In genomic region chr19:38396633-38396970, GRCm38 (mm10) we compare ENCODE assay signal across 8 mouse cellular contexts. TPM values are rescaled to one million over a fixed set of nuclear protein-coding genes. Genes with fewer than 3 reads are reported as not detected.
DNase-seq lines count a peak whose midpoint lies in the region; ATAC-seq lines count a peak whose summit lies in the region.

No protein-coding gene starts in this region.

- H3K27me3 ChIP-seq in erythroblast, embryonic 14.5 days (ENCODE audit: control insufficient read depth), result no peaks in the 10 kb centered on the region
- H3K27me3 ChIP-seq in forebrain, embryonic 10.5 days (ENCODE audit: poor library complexity, severe bottlenecking), result no peaks in the 10 kb centered on the region
- no peaks in the 10 kb centered on the region for H3K27me3 ChIP-seq in liver, embryonic 12.5 days (replicated peaks)

- peaks cover 52% of the 10 kb centered on the region for H3K4me1 ChIP-seq in erythroblast, embryonic 14.5 days (ENCODE audit: control insufficient read depth)
- peaks cover 26% of the 10 kb centered on the region for H3K4me1 ChIP-seq in forebrain, embryonic 10.5 days
- H3K4me1 ChIP-seq in liver, embryonic 12.5 days, result peaks cover 48% of the 10 kb centered on the region

- DNase-seq in 416B (ENCODE audit: low read depth), result peak; percentile 16
- peak; percentile 20 for DNase-seq in forebrain, embryonic 10.5 days (ENCODE audit: extremely low spot score, low spot score)
- DNase-seq in adrenal gland, postnatal 14 days, result no peak
- DNase-seq in lung, postnatal 36 days, result no peak
- no peak for DNase-seq in gastrocnemius, postnatal 4 days (ENCODE audit: low spot score in 2 of 2)

- H3K27ac ChIP-seq in forebrain, embryonic 10.5 days, result peak overlapping the region; percentile 92
- 0 out of 2 replicates have a peak overlapping the region, but pooled peaks have one; percentile 10 for H3K27ac ChIP-seq in liver, embryonic 12.5 days

- no peaks in the 10 kb centered on the region for H3K9me3 ChIP-seq in erythroblast, embryonic 14.5 days (ENCODE audit: control insufficient read depth, low read length)
- H3K9me3 ChIP-seq in forebrain, embryonic 10.5 days, result no peaks in the 10 kb centered on the region
- no peaks in the 10 kb centered on the region for H3K9me3 ChIP-seq in liver, embryonic 12.5 days (replicated peaks)

- H3K9ac ChIP-seq in liver, embryonic 12.5 days, result peak overlapping the region; percentile 90

- H3K4me2 ChIP-seq in liver, embryonic 12.5 days, result peak overlapping the region; percentile 93

- peak overlapping the region; percentile 91 for H3K4me3 ChIP-seq in erythroblast, embryonic 14.5 days (replicated peaks)
- peak overlapping the region; percentile 82 for H3K4me3 ChIP-seq in forebrain, embryonic 10.5 days
- peak overlapping the region; percentile 79 for H3K4me3 ChIP-seq in liver, embryonic 12.5 days

- no peak for ATAC-seq in erythroblast, adult 5-6 weeks (replicated peaks; ENCODE audit: low FRiP score, poor library complexity, severe bottlenecking)
- ATAC-seq in liver, embryonic 12.5 days, result no peak

- H3K36me3 ChIP-seq in erythroblast, embryonic 14.5 days (ENCODE audit: control insufficient read depth), result peaks cover 25% of the 10 kb centered on the region
- H3K36me3 ChIP-seq in forebrain, embryonic 10.5 days (replicated peaks), result peaks cover 15% of the 10 kb centered on the region
- peaks cover 10% of the 10 kb centered on the region; the same call in 1 of the 2 replicates for H3K36me3 ChIP-seq in liver, embryonic 12.5 days

- WGBS in forebrain, embryonic 10.5 days, result 19% methylated on average over 8 of the region's 8 CpGs
- WGBS in liver, embryonic 12.5 days (ENCODE audit: insufficient replicate concordance), result 28% methylated on average over 8 of the region's 8 CpGs

RNA-seq across cellular contexts. Expression of gene Slc35g1, which starts 0.8 kb away (rescaled TPM):
- polyA plus RNA-seq in erythroblast, embryonic 14.5 days (2012), result 0.08 and 0.19 TPM in 2 replicates
- 3.3 and 4.8 TPM in 2 replicates for total RNA-seq in erythroblast, adult 5-6 weeks (2015; ENCODE audit: low replicate concordance)
- total RNA-seq in erythroblast, adult 5-6 weeks (2017; ENCODE audit: low replicate concordance), result 2.3 and 2.8 TPM in 2 replicates
- 7.6 and 7.9 TPM in 2 replicates for polyA plus RNA-seq in forebrain, embryonic 10.5 days (2016; fragmentation: Nextera tagmentation; extraction: Ambion mirVana)
- polyA plus RNA-seq in liver, embryonic 12.5 days (2016; fragmentation: Nextera tagmentation; extraction: Ambion mirVana), result 7.7 and 8.4 TPM in 2 replicates
- total RNA-seq in adrenal gland, postnatal 14 days (2021), result 16.9 and 18.4 TPM in 2 replicates
- total RNA-seq in gastrocnemius, postnatal 4 days (2021), result 1 to 10 TPM; 2.6 to 2.7 TPM

Comparison
In these comparisons a context has a peak if more than half of its experiments do, and no peak if none do; other contexts are left out.
1. DNase-seq: peak in 416B (single experiment) and forebrain, embryonic 10.5 days (single experiment); none in adrenal gland, postnatal 14 days (single experiment), lung, postnatal 36 days (single experiment) and gastrocnemius, postnatal 4 days (0 of 2).
2. Peak in every context shown above with its lines, with median percentiles within 50 percentile points of each other: H3K4me3 ChIP-seq.